Mouse (Mus musculus) cortical plate, adult 2 months (tissue): Measurements from ENCODE around the gene Zfp638.

ENCODE experiments used
- CTCF ChIP-seq: fragments of 200-500 bp; IDR thresholded peaks from 2 replicates; pipeline ENCODE4 v1.5.1; 2011; ENCODE audit warnings: mild to moderate bottlenecking, control low read depth, low read length; ENCODE audit not compliant: insufficient read depth; ENCODE audit errors: extremely low read depth
- POLR2A ChIP-seq: fragments of 200-500 bp; IDR thresholded peaks from 2 replicates; pipeline ENCODE4 v1.6.1; 2011; ENCODE audit warnings: mild to moderate bottlenecking, low read length, control low read depth; ENCODE audit not compliant: insufficient read depth; ENCODE audit errors: extremely low read depth

DNA sequence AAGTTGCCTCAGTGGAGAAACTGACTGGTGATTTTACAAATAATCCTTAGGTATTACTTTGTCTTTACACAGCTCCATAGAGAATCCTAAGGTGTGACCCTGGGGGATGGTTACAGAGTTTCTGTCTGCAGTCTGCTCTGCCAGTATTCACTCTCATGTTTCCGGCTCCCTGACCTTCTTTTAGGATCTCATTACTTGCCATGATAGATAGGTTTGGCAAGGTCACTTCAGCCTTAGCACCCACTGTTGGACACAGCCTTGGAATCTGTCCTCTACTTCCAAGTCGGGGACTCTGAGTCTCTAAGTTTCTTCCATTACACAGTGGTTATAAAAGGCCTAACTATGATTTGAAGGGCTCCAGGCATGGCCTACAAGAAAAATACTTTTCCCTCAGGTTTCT, 17.5 kb upstream of the Zfp638 start:
- TF ChIP-seq POLR2A (no peak), CTCF (no peak)
